Mouse (Mus musculus) testis, adult 2 months (tissue): ENCODE measurements around the gene Clip2.

Experiments used
- CTCF ChIP-seq: fragments of 200-500 bp; IDR thresholded peaks from 2 replicates; pipeline ENCODE4 v1.5.1; 2012; ENCODE audit warnings: low read depth, mild to moderate bottlenecking, inconsistent platforms, low read length, moderate library complexity; ENCODE audit not compliant: control insufficient read depth, insufficient read depth, insufficient replicate concordance
- POLR2A ChIP-seq: fragments of 200-500 bp; IDR thresholded peaks from 2 replicates; pipeline ENCODE4 v1.6.1; 2012; ENCODE audit warnings: low read depth, mild to moderate bottlenecking, inconsistent platforms, low read length, moderate library complexity; ENCODE audit not compliant: control insufficient read depth

DNA sequence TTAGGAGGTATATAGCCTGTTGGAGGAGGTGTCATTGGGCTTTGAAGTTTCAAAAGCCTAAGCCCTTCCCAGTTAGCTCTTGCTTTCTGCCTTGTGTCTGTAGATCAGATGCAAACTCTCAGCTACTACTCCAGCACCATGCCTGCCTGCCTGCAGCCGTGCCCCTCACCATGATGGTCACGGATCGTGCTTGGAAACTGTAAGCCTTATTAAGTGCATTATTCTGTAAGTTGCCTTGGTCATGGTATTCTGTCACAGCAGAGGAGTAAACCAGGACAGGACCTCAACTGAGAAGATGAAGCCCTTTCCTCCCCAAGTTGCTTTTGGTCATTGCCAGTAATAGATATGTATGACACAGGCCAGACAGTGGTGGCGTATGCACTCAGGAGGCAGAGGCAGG is 63.6 kb downstream of the Clip2 start:
- no peak for TF ChIP-seq CTCF
- TF ChIP-seq POLR2A: no peak
